Mouse (Mus musculus): ENCODE measurements around the gene Dclk1.

Dclk1 gene

DNA sequence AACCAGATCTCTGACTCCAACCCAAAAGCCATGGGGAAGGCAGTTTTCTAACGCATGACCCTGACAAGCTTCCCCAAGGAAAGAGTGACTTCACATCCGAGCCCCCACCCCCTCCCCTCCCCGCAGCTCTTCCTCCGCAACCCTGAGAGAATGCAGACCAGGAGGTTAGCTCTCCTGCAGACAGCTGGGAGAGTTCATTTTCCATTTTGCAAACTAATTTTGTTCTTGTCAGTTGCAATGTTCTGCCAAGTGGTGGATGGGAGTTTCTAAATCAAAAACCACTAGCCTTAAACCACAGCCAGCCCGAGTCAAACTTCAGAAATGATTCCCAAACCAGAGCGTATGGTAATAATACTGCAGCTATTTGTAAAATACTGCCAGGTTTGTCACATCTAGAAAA lies 269.5 kb downstream of the Dclk1 start:
- peak; percentile 90 for DNase-seq (ENCODE audit: low read depth)

DNA sequence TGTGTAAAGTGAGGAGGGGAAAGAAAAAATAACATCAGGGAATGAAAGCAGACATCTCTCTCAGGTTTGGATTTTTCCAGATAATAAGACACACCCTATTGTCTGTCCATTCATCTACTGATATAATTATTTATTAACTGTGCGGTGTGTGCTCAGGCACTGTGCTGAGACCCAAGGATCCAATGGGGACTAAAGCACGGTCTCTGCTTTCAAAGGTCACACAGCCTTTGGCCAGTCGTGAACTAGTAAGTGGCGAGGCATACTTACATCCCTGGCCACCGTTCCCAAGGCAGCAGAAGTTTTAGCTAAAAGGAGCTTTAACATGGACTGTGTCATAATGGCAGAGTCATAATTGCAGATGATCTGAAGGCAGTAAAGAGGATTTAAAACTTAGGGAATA lies 273.8 kb downstream of the Dclk1 start:
- DNase-seq (ENCODE audit: low read depth) = no peak

DNA sequence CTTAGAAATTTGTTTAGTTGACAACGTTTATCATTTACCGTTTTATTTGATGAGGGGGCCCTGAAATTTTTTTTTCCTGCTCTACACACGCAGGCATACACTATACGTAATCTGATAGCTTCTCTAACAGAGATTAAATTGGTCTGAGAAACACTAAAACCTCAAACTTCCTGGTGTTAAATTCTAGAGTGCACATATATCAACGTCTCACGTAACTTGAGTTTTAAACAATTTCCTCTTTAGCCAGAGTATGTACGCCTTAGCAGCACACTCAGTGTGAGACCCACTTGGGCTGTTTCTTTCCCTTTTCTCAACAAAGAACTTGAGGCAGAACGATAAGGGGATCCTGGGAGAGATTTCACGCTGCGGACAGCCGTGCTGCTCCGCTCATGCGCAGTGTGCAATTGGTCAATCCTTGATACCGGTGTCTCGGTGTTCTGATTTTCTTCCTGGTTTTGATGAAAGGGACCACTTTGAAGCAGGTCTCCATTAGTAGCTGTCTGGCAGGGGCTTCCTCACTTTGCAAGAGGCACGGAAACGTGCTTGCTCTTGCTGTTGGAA lies 275.4 kb downstream of the Dclk1 start:
- DNase-seq (ENCODE audit: low read depth) = peak; percentile 30

DNA sequence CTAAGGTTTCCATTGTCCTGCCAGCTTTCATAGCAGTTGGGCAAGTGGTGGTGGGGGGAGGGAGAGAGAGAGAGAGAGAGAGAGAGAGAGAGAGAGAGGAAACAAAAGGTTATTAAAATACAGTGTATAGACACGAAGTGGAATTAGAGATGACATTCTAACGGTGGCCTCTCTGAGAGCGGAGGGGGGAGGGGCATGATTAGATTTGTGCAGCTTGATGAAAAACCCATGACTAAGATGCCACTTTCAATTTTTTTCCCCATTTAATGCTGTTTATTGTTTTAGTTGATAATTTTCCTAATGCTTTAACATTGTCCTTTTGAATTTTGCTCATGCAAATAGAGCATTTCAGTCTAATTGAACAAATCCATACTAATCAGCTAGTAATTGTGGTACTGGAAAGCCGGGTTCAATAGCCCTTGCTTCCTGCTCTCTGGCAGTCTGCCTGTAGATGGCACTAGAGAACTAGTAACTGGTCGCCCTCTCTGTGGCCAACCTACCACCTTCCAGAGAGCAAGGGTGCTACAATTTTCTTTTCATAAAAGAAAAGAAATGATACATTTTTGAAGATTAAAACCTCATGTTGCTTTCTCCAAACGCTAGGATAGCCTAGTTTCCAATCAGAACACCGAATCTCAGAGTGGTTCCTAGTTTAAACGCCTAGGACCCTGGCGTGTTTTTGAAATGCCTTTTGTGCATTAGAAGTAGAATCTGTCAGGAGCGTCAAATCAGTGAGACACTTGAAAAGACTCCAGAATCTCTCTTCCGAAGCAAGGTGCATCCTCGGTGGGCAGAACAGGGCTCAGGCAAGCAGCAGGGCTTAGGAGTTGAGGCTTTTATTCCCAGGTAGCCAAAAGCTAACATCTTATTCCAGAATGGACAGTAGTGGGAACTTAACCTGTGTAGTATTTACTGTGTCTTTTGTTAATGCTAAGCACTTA lies 278.3 kb downstream of the Dclk1 start:
- peak; percentile 93 for DNase-seq (ENCODE audit: low read depth)

DNA sequence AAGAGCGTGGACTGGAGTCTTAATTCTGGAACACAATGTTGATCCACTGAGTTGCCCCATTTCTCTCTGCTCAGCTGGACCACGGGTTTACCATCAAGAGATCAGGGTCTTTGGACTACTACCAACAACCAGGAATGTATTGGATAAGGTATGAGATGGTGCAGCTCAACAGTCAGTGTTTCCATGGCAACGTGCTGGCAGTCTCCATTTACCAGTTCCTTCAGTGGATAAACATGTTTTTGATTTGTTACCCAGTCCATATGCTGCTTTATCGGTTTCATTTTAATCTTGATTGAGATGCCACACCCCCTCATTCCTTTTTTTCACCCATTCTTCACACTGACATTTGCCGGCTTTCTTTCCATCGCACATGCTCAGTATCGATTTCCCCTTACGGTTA lies 279.6 kb downstream of the Dclk1 start:
- peak; percentile 56 for DNase-seq (ENCODE audit: low read depth)

DNA sequence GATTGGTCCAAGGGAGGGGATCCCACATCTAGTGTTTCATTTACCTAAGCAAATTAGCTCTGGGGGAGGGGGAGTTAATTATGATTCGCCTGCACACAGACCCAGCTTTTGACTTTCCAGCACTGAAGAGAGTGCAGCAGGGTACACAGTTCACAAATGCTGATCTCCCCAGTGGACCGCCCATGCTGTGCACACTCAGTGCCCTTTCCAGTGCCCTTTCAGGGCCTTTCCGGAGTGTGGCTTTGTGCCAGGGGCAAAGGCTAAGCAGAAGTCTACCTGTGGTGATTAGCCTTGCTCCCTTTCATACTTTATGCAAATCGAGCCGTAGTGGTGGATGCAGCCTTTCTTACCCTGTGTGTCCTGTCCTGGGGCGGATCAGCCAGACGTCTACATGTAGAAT lies 281.1 kb downstream of the Dclk1 start:
- DNase-seq (ENCODE audit: low read depth) = no peak

DNA sequence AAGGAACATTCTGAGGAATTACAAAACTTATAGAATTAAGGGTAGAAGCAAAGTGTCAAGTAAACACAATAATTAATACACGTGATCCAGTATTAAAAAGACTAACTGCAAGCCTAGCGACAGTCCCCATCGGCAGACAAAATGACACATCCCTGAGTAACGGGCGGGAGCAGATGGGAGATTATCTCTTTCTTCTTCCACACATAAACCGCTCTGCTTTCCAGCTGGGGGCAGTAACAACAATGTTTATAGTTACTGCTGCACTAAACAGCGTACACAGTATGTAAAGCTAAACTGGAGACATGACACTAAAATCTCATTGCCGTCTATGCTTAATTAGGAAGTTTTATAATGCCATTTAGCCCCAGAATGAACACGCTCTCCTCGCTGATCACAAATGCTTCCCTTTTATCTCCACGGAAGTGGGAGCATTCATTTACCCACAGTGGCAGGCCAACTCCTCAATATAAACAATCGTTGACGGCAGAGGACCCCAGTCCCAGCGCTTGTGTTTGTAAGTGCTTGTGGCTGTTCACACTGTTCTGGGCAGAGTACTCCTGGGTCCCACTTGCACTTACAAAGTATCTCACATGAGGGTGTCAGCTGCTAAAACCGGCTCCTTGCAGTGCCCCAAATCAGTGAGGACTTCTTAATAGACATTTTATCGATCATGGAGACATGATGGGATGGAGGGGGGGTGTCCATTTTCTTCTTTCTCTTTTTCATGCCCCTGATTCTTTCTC lies 281.7 kb downstream of the Dclk1 start:
- DNase-seq (ENCODE audit: low read depth) = peak; percentile 20

DNA sequence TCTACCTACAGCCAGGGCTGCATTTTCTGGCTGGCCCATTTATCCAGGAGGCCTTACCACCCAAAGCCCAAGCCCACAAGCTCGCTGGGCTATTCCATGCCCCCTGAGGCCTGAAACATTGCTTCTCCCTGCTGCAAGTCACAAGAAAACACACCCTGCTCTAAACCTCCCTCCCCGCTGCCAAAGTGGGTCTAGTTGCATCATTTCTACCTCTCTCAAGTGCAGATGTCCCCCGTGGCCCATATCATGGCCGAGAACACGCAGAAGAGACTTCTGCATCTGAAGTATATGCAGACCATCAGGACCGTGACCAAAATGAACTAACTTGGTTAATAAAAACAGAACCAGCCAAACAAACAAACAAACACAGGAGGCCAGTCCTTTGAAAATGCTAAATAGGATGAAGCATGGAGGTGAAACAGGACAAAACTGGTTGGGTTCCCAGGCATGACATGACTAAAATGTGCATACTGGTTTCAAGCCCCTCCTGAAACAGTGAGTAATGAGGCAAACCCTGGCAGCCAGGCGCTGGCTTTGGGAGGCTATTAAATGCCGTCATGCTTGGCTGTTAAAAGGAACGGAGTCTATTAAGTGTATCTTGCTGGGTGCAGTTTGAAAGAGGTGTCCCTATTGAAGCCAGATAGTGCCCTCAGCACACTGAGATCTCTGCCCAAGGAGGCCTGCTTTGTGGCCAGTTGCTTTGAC lies 282.5 kb downstream of the Dclk1 start:
- DNase-seq (ENCODE audit: low read depth) = peak; percentile 54

DNA sequence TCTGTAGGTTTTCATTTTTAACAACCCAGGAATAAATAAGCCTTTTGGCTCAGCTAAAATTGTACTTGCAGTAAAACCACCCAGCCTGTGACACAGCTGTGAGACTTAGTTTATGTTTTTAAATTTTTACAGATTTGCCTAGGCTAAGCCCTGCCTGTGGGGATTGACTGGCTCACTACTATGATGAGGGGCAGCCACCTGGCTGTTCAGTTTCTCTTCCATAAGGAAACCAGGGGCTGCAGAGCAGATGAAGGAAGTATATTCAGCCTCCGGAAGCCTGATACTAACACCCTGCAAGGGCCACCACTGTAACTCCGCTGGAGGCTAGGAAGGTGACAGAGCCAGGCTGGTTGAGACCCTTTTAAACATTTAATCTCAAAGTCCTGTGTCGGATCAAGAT lies 284.3 kb downstream of the Dclk1 start:
- no peak for DNase-seq (ENCODE audit: low read depth)

DNA sequence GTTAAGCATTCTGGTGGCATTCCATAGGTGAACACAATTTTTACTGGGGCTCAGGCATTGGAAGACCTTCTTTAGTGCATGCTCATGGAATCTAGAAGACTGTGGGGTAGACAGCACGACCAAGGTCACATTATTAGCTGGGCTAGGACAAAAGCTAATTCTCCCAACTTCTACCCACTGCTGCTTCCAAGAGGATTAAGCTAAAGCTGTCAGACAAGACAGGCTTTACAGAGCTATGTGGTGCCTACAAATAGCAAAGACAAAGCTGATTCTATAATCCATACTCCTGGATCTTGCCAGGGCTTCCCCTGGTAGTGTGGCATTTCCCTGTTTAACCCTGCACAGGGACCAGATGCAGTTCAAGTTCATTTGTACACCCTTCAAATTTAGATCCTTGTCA lies 285.4 kb downstream of the Dclk1 start:
- no peak for DNase-seq (ENCODE audit: low read depth)

DNA sequence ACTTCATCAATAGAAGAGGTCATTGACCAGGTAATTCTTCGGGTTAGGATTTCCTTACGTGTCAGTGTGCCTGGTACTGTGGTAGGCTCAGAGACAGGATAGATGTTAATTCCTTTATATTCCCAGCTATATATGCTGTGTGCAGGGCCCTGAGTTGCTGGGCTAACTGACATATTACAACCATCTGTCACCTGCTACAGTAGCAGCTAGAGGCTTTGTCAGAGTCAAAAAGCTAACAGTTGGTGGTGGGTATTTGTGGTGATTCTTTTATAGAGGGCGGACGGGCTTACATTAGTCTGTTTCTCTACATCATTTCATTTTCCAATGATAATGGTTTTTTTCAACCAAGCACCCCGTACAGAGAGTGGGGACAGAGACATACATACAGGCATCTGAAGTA lies 285.8 kb downstream of the Dclk1 start:
- DNase-seq (ENCODE audit: low read depth) = no peak

DNA sequence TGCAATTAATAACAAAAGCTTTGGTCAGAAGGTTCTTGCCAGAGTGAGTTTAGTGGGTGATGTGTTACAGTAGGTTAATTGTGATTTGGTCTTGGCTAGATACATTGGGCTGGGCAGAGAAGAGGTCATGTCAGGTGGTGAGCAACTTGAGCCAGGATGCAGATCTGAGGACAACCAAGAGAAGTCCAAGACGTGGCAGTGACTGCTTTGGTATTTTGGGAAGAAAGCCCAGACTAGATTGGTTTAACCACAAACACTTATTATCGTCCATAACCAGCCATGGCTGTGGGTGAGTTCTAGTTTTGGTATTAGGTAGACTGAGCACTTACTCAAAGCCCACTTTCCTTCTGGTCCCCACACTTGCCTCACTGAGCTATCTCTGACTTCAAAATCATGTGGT lies 287.2 kb downstream of the Dclk1 start:
- peak; percentile 25 for DNase-seq (ENCODE audit: low read depth)

DNA sequence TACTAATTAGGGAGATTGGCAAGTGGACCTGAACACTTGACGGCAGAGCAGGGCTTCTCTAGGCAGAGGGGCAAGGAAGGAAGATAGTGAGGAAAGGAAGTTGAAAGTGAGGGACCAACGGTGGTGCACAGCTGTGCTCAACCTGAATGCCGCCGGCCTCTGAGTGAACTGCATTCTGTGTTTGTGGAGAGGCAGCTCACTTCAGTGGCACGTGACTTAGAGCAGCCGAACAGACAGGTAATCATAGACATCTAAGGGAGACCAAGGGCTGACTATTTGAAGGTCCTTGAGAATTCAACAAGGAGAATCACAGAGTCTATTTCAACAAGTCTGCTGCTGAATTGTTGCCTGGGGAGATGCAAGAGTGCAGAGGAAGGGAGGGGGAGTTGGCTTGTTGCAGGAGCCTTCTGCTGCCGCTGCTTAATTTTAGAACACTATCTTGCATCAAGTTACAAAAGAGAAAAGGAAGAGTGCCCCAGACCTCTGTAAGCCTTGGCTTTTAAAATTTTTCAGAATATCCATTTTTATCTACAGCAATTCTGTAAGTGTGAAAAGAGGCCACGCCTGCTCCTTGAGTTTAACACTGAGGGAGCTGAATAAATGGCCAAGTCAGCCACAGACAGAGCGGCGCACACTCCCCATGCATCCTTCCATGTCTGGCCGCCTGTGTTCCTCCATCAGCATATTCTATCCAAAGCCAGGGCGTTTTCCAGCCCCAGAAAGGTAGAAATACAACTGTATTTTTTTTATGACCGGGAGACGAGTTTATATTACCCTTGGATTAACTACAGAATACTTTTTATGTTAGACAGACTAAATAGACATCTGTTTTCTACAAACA lies 289.3 kb downstream of the Dclk1 start:
- no peak for DNase-seq (ENCODE audit: low read depth)

DNA sequence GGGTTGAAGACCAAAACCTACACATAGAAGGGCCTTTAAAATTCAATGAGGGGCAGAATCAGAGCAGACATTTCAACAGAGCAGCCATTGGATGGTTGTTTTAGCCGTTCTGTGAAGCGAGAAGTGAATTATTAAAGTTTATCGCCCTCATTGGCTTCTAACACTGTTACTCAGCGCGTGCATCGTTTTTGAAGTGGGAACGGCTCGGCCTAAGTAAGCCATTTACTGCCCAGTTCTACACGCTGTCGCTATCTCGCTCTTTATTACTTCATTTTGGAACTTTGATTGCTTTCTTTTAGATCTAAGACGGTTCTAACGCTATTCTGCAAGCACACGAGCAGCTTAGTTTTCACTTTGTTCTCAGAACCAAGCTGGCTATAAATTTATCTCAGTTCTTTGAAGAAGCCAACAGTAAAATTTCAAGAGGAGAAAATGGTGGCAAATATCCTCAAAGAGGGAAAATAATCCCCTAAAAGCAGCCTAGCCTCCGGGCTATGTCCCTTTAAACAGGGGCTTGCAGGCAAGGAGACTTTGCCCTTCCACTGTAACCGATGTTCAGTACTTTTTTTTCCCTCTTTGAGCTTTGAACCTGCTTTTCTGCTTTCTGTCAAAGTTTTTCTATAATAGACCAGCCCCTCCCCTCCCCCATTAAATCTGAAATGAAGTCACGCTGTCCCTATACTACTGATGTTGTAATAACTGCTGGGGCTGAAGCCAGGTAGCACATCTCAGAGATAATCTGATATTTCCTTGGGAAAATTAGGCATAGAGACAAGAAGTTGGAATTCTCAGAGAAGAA lies 290.2 kb downstream of the Dclk1 start:
- no peak for DNase-seq (ENCODE audit: low read depth)

DNA sequence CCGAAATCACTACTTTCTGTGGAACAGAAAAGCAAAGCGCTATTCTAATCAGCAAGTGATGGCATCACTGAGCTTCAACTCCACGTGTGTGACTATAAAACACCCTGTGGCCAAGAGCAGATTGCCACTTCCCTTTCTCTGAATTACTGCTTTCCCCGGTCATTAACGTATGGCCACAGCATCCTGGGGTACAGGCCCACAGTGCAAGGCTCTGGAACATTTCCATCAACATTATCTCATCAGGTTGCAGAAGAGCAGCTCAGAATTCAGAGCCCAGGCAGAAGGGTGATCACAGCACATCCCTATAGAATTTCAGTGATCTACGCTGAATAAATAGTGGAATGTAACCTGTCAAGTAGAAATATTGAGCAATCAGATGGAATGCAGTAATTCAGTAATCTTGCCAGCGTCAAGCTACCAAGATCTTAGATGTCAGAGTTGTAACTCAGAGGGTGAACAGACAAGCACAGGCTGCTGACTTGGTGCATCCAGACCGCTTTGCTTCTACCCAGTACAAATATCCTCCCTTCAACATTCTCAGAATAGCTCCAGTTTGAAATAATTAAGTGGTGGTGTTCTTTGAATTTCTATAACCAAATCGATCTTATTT lies 293.5 kb downstream of the Dclk1 start:
- peak; percentile 20 for DNase-seq (ENCODE audit: low read depth)

DNA sequence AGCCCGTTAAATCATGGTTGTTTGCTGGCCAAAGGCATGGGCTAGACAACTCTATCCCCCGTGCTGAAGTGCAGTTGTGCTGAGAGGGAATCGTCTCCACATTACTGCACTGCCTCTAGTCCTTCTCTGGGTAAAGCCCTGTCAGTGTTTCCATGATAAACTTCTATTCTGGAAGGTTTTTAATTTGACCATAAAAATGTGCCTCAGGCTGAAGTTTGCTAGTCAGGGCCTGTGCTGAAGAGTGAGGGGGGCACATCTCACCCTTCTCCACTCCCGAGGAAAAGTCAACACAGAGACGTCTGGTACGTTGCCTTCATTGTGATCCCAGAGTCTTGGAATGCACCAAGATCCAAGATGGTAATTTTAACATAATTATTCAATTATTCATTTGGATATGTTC lies 294.7 kb downstream of the Dclk1 start:
- no peak for DNase-seq (ENCODE audit: low read depth)

DNA sequence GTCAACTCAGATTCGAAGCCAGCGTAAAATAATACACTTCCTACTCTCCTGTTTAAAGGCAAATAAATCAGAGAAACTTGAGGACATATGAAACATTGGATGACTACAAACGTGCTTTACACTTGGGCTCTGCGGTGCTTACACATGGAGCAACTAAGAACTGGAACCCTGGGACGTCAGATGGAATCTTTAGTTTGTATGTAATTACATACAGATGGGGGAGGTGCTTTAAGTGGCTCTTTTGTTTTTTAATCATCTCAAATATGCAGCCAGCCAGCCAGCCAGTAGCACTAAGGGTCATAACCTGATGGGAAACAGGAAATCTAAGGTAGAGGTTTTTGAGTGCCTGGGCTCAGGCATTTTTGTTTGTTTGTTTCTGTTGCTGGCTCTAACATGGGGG lies 295.6 kb downstream of the Dclk1 start:
- no peak for DNase-seq (ENCODE audit: low read depth)

DNA sequence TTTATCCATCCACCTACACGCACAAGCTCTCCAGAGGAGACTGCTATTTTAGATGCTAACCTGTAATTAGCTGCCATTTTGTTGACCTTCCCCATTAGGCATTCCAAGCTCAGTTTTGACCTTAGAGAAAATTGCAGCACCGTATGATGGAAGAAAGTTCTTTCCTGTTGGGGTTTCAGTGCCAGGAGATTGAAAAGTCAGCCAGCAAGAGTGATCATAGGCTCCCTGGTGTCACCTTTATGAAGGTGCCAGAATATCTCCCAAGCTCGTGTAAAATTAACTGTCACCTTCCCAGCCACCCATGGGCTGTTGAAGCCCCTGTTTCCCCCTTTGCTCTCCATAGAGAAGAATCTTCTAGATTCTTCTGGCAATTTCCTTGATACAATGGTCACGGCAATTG lies 297.2 kb downstream of the Dclk1 start:
- DNase-seq (ENCODE audit: low read depth) = no peak

DNA sequence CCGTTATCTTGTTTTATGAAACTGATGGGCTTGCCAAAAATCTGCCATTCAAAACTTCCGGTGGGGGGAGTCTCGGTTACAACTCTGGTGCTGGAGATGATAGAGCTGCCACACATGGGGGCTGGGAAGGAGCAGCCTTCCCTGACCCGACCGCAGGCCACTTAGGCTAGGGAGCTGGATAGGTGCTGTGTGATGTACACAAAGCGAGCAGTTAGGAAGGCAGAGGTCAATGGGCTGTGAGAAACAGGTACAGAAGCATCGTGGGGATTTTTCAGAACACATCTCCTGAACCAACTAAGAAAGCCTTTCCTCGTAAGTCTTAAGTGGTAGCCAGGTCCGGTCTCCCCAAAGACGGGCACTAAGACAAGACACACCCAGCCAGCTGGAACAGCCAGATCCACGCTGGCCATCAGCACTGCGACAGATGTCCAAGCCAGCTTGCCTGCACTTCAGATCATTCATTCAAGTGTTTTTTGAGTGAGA lies 297.7 kb downstream of the Dclk1 start:
- DNase-seq (ENCODE audit: low read depth) = no peak
